Mouse (Mus musculus) mature B cell (primary cell): ENCODE results near the gene Rad54l2.

Source experiments
- in situ Hi-C: fragments of 300-500 bp; cut with MboI; formaldehyde crosslinking; loops from 2 replicates; pipeline ENCODE4 v1.14.3; 2019

Rad54l2 gene

GRCm38 (mm10) chr9:106677702-106678101, 111.3 kb downstream of the Rad54l2 start:
- in situ Hi-C loops, result loop anchor here (25.0 kb wide), 1 partner anchor 610 kb away; the partner anchor contains the start of genes Cish and Mapkapk3

- in situ Hi-C loops, result loop anchor here (25.0 kb wide), 1 partner anchor 611 kb away; the partner anchor contains the start of genes Cish and Mapkapk3
These were observed 112.4 kb downstream of the Rad54l2 start for GRCm38 (mm10) chr9:106676571-106676970.

- in situ Hi-C loops, result loop anchor here (25.0 kb wide), 1 partner anchor 611 kb away; the partner anchor contains the start of genes Cish and Mapkapk3
These were observed 113.0 kb downstream of the Rad54l2 start for GRCm38 (mm10) chr9:106675965-106676364.

DNA sequence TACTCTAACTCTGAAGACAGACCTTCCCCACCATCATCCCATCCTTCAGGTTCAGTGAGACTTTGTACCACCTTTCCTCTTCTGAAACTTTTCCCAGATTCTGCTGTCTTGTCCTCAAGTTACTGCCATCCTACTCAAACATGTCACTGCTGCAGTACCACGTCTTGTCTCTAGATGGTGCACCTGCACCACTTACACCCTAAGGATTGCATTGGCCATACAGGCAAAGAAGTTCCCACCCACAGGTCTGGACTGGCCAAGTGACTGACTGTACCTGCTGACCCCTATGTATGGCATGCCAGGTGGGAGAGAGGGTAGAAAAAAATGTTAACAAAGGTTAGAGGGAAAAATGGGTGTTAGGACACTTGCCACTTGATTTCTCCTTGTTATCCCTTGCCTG, 113.5 kb downstream of the Rad54l2 start:
- in situ Hi-C loops, result loop anchor here (25.0 kb wide), 1 partner anchor 612 kb away; the partner anchor contains the start of genes Cish and Mapkapk3

DNA sequence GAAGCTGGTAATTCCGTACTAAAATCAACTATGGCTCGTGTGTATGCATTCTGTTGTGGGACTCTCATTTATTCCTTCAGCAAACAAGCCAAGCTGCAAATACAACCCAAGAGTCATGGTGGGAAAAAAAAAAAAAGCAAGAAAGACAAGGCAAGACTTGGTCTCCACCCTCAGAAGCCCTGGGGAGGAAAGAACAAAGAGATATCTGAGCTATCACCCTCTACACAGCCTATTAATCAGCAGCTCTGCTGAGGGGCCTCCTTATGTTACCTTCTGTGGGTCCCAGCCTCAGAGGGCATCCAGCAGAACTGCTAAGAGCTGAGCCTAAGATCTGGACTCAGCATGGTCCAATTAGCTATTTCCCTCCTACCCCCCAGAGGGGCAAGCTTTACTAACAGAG, 115.1 kb downstream of the Rad54l2 start:
- in situ Hi-C loops, result no loop called here

DNA sequence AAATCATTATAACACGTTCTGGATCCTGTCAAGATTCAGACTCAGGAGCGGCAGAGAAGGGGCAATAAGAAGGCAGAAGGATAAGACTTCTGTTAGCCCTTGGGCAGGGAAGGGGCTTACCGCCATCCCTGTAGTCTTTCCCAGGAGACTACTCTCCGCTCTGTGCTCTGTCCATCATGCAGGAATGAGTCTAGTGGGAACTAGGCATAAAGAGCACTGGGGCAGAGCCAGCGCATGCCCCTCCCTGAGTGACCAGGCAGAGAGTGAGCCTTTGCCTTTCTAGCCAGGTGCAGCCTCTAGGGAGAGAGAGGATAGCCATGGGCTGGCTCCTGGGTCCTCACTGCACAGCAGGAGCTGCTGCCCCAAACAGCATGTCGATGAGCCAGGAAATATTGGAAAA, 124.1 kb downstream of the Rad54l2 start:
- in situ Hi-C loops, result no loop called here

GRCm38 (mm10) chr9:106664433-106664832, 124.6 kb downstream of the Rad54l2 start:
- in situ Hi-C loops, result no loop called here

DNA sequence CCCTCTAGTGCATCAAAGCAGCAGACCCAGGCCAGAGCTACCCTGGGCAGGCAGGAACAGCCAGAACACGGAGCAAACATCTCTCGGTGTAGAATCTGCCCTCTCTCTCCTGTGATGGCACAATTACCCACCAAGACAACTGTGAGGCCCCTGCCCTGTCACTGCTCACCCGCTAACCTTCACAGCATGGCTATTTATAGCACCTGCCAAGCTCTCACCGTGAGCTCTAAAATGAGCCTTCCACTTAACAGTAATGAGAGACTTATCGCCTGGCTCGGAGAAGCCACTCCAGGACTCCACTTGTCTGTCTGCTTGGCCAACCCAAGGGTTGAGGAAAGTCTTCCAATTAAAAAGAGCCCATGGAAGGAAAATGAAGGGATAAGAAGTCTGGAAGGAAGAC, 125.8 kb downstream of the Rad54l2 start:
- in situ Hi-C loops, result no loop called here

GRCm38 (mm10) chr9:106659935-106660334, 129.1 kb downstream of the Rad54l2 start:
- in situ Hi-C loops, result no loop called here

- in situ Hi-C loops, result no loop called here
These were observed 129.6 kb downstream of the Rad54l2 start for GRCm38 (mm10) chr9:106659441-106659840.

GRCm38 (mm10) chr9:106657592-106657991, 131.4 kb downstream of the Rad54l2 start:
- in situ Hi-C loops, result no loop called here

DNA sequence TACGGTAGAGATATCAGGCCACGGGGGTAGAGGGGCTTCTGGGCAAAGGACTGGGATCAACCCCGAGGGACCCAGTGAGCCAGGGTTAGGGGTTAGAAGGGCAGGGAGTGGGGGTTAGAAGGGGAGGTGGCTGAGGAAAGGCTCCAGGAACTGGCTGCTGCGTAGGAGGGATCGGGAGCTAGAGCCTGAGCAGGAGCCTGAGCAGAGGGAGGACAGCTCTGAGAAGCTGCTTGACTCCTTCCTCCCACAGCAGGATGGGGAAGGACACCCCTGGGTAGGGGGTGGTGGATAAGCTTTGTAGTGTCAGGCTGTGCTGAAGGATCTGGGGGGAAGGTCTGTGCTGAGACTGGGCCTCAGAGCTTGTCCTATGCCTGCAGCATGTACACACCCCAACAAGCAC, 132.2 kb downstream of the Rad54l2 start:
- in situ Hi-C loops, result no loop called here

- in situ Hi-C loops, result no loop called here
These were observed 132.9 kb downstream of the Rad54l2 start, which contains the start of gene Grm2 for GRCm38 (mm10) chr9:106655884-106656720. TSS of gene Grm2 (minus strand) at chr9:106656082.

DNA sequence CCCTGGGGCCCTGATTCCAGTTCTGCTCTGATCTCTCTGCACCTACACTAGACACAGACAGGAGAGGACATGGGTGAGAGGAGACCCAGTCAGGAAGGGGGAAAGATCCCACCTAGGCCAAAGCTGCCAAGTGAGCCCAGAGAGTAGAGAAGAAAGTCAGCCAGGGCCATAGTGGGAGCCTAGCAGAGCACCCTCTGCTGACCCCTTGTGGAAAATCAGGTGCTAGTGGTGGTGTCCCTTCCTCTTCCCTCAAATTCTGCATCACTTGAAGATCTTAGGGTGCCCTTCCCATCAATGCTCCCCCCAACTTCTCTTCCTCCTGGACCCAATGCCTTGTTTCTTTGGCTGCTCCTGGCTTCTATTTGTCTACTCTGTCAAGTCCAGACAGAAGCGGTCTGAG, 136.3 kb downstream of the Rad54l2 start:
- in situ Hi-C loops, result no loop called here

DNA sequence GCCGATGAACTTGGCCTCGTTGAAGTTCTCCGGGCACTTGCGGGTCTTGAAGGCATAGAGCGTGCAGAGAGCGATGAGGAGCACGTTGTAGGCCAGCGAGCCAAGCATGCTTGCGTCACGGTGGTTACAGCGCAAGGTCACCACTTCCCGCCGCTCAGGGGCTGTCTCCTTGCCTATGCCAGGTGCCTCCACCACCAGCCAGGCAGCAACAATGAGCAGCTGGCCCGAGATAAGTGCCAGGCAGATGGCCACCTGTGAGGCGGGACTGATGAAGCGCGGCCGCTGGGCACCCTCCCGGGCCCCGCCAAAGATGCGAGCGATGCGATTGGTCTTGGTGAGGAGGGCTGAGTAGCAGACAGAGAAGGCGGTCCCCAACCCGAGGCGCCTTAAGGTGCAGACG, 141.8 kb downstream of the Rad54l2 start:
- in situ Hi-C loops, result no loop called here

GRCm38 (mm10) chr9:106645684-106646271, 143.2 kb downstream of the Rad54l2 start:
- in situ Hi-C loops, result no loop called here

DNA sequence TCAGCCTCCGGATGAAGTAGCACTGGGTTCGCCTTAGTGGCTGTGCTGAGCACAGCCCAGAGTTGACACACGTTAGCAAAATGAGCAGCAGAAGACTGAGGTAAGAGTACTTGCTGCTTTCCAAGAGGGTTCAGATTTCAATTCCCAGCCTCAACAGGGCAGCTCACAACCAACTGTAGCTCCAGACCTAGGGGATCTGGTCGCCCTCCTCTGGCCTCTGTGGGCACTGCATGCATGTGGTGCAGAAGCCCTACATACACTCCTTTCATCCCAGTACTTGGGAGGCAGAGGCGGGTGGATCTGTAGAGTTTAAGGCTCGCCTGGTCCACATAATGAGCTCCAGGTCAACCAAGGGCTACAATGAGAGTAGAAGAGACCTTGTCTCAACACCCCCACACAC, 145.2 kb downstream of the Rad54l2 start:
- in situ Hi-C loops, result no loop called here

- in situ Hi-C loops, result no loop called here
These were observed 145.9 kb downstream of the Rad54l2 start for GRCm38 (mm10) chr9:106643128-106643527.

DNA sequence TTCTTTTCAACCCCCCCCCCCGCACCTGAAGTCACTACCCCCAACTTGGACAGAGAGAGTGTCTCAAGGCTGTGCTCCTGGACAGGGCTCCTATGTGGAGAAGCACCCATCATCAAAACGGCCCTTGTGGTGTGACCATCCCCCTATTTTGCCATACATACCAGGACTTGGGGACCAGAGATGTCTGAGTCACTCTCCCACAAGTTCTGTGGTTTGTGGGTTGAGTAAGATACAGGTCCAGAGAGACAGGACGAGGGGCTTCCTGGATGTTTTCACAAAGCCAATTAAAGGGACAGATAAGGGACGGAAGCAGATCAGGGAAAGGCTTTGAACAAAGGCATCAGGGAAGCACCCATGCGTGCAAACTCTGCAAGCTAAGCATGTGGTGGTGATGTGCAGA, 147.6 kb downstream of the Rad54l2 start:
- in situ Hi-C loops, result no loop called here

DNA sequence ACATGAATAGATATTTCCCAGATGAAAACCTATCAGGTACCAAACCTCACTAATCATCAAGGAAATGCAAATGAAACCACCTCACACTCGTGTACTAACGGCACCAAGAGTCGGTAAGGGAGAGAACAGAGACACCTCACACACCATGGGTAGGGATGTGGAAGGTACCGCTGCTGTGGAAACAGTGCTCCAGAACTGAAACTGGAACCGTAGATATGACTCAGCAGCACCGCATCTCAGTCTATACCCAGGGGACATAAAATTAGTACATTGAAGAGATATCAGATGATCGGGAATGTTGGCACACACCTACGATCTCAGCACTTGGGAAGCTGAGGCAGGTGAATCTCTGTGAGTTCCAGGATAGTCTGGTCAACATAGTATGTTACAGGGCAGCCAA, 150.8 kb downstream of the Rad54l2 start:
- in situ Hi-C loops, result no loop called here
